Mouse (Mus musculus) stomach, postnatal 0 days (tissue): ENCODE data around the gene Psen2. TPM values are rescaled to one million over a fixed set of nuclear protein-coding genes. Genes with fewer than 3 reads are reported as not detected.

Experiments
- ATAC-seq: fragments of 200-750 bp; cut with Nextera tagmentation; 2 replicates; pipeline ENCODE4 v1.8.0; 2017; ENCODE audit not compliant: low FRiP score, low TSS enrichment
- DNase-seq: peaks from one replicate; pipeline ENCODE4 v3.0.0-alpha.2; 2016; ENCODE audit warnings: low spot score
- H3K27ac ChIP-seq: fragments of 300-500 bp; sonication (generic); replicated peaks from 2 replicates; pipeline ENCODE4 v1.5.1; 2014; ENCODE audit warnings: mild to moderate bottlenecking, control low read depth
- H3K27me3 ChIP-seq: fragments of 300-500 bp; sonication (generic); 2 replicates; pipeline ENCODE4 v1.6.1; 2014; ENCODE audit warnings: low read length; ENCODE audit not compliant: control insufficient read depth, insufficient read depth
- H3K36me3 ChIP-seq: fragments of 300-500 bp; sonication (generic); 2 replicates; pipeline ENCODE4 v1.6.1; 2014; ENCODE audit warnings: low read length, mixed read lengths; ENCODE audit not compliant: control insufficient read depth, insufficient read depth
- H3K4me1 ChIP-seq: fragments of 300-500 bp; sonication (generic); replicated peaks from 2 replicates; pipeline ENCODE4 v1.6.1; 2014; ENCODE audit warnings: antibody characterized with exemption; ENCODE audit not compliant: control insufficient read depth, insufficient read depth
- H3K4me2 ChIP-seq: fragments of 300-500 bp; sonication (generic); replicated peaks from 2 replicates; pipeline ENCODE4 v1.6.1; 2014; ENCODE audit warnings: low read depth, mild to moderate bottlenecking, control low read depth, moderate library complexity
- H3K4me3 ChIP-seq: fragments of 300-500 bp; sonication (generic); 2 replicates; pipeline ENCODE4 v1.5.1; 2014; ENCODE audit warnings: low read depth, low read length, control low read depth
- H3K9ac ChIP-seq: fragments of 300-500 bp; sonication (generic); 2 replicates; pipeline ENCODE4 v1.6.1; 2014; ENCODE audit warnings: mild to moderate bottlenecking, low read length, control low read depth, mixed read lengths
- H3K9me3 ChIP-seq: fragments of 300-500 bp; sonication (generic); 2 replicates; pipeline ENCODE4 v1.6.1; 2016; ENCODE audit warnings: low read length; ENCODE audit not compliant: control insufficient read depth
- CTCF ChIP-seq: IDR thresholded peaks from 2 replicates; pipeline ENCODE4 v1.5.1; 2016; ENCODE audit warnings: antibody characterized with exemption, low read depth, mild to moderate bottlenecking, moderate library complexity
- EP300 ChIP-seq: optimal IDR thresholded peaks from 2 replicates; pipeline ENCODE3; 2016; ENCODE audit warnings: antibody characterized with exemption
- WGBS: fragments of 180-500 bp; shearing (Covaris S2); extraction: QIAGEN DNeasy Blood & Tissue Kit; methylation state at CpG from one replicate; pipeline ENCODE4 v1.1.7; 2014; 5-methylcytosine and 5-hydroxymethylcytosine counted together
- polyA plus RNA-seq: library from polyadenylated mRNA; unstranded; fragments of >200 nt; fragmentation: Nextera tagmentation; extraction: Ambion mirVana; gene quantifications from 2 replicates; pipeline ENCODE4 v1.2.1, GENCODE M21; 2015

The Psen2 gene
- polyA plus RNA-seq, 1 experiment from 2014 or later: 14.3 TPM

- TF ChIP-seq CTCF (no peak), EP300 (no peak)
- H3K4me1 ChIP-seq: peaks cover 6% of the 10 kb centered on the region; the same call in 1 of the 2 replicates
- ATAC-seq: peak; percentile 87
- H3K36me3 ChIP-seq: no peaks in the 10 kb centered on the region
- H3K27me3 ChIP-seq: no peaks in the 10 kb centered on the region
- H3K9me3 ChIP-seq: no peaks in the 10 kb centered on the region
- no peak overlapping the region for H3K9ac ChIP-seq
- H3K27ac ChIP-seq: peak overlapping the region; percentile 58; the same call in 1 of the 2 replicates
- 37% methylated on average over 7 of the region's 7 CpGs for WGBS
- DNase-seq: peak; percentile 69
- H3K4me3 ChIP-seq: no peak overlapping the region
- no peak overlapping the region for H3K4me2 ChIP-seq
Observed at GRCm38 (mm10) chr1:180184768-180185167, 78.5 kb downstream of the Psen2 start.

GRCm38 (mm10) chr1:180183525-180184159 is 79.6 kb downstream of the Psen2 start:
- Histone ChIP-seq H3K9me3 (no peaks in the 10 kb centered on the region), H3K27ac (no peak overlapping the region), H3K4me1 (peaks cover 6% of the 10 kb centered on the region; the same call in 1 of the 2 replicates), H3K4me3 (no peak overlapping the region), H3K9ac (no peak overlapping the region), H3K36me3 (no peaks in the 10 kb centered on the region), H3K27me3 (no peaks in the 10 kb centered on the region), H3K4me2 (no peak overlapping the region)
- 78% methylated on average over 6 of the region's 6 CpGs for WGBS
- TF ChIP-seq CTCF: no peak
- no peak for TF ChIP-seq EP300
- DNase-seq (no peak), ATAC-seq (0 out of 2 replicates have a peak, but pooled peaks have one; percentile 12)

GRCm38 (mm10) chr1:180182731-180183130 is 80.5 kb downstream of the Psen2 start:
- H3K36me3 ChIP-seq: no peaks in the 10 kb centered on the region
- no peaks in the 10 kb centered on the region for H3K9me3 ChIP-seq
- H3K4me2 ChIP-seq: no peak overlapping the region
- peaks cover 6% of the 10 kb centered on the region; the same call in 1 of the 2 replicates for H3K4me1 ChIP-seq
- H3K27me3 ChIP-seq: no peaks in the 10 kb centered on the region
- ATAC-seq (0 out of 2 replicates have a peak, but pooled peaks have one; percentile 8), DNase-seq (no peak)
- TF ChIP-seq CTCF (no peak), EP300 (no peak)
- H3K27ac ChIP-seq: no peak overlapping the region
- 63% methylated on average over 3 of the region's 3 CpGs for WGBS
- no peak overlapping the region for H3K9ac ChIP-seq
- H3K4me3 ChIP-seq: no peak overlapping the region

GRCm38 (mm10) chr1:180181966-180182319 is 81.3 kb downstream of the Psen2 start:
- H3K4me2 ChIP-seq: no peak overlapping the region
- no peak overlapping the region for H3K27ac ChIP-seq
- DNase-seq (no peak), ATAC-seq (no peak)
- peak; percentile 41; the same call in 1 of the 2 replicates for TF ChIP-seq CTCF
- no peak for TF ChIP-seq EP300
- no peaks in the 10 kb centered on the region for H3K9me3 ChIP-seq
- no peak overlapping the region for H3K4me3 ChIP-seq
- H3K9ac ChIP-seq: no peak overlapping the region
- 85% methylated on average over 9 of the region's 9 CpGs for WGBS
- H3K27me3 ChIP-seq: no peaks in the 10 kb centered on the region
- peaks cover 6% of the 10 kb centered on the region; the same call in 1 of the 2 replicates for H3K4me1 ChIP-seq
- no peaks in the 10 kb centered on the region for H3K36me3 ChIP-seq

- no peak overlapping the region for H3K9ac ChIP-seq
- no peak for ATAC-seq
- H3K4me2 ChIP-seq: no peak overlapping the region
- WGBS: 78% methylated on average over 7 of the region's 7 CpGs
- no peak overlapping the region for H3K27ac ChIP-seq
- no peaks in the 10 kb centered on the region for H3K27me3 ChIP-seq
- H3K4me1 ChIP-seq: peaks cover 6% of the 10 kb centered on the region; the same call in 1 of the 2 replicates
- H3K36me3 ChIP-seq: no peaks in the 10 kb centered on the region
- TF ChIP-seq CTCF: no peak
- TF ChIP-seq EP300: no peak
- no peak for DNase-seq
- no peak overlapping the region for H3K4me3 ChIP-seq
- H3K9me3 ChIP-seq: no peaks in the 10 kb centered on the region
Observed at GRCm38 (mm10) chr1:180181304-180181965, 81.8 kb downstream of the Psen2 start.

- 84% methylated on average over 2 of the region's 2 CpGs for WGBS
- no peaks in the 10 kb centered on the region for H3K9me3 ChIP-seq
Observed at GRCm38 (mm10) chr1:180179840-180180239, 83.4 kb downstream of the Psen2 start.

More at GRCm38 (mm10) chr1:180179840-180180239, 83.4 kb downstream of the Psen2 start:
- TF ChIP-seq CTCF (no peak), EP300 (no peak)
- no peak for DNase-seq
- H3K27ac ChIP-seq: no peak overlapping the region
- no peak for ATAC-seq
- no peaks in the 10 kb centered on the region for H3K36me3 ChIP-seq
- no peak overlapping the region for H3K9ac ChIP-seq
- peaks cover under 1% of the 10 kb centered on the region; the same call in 1 of the 2 replicates for H3K4me1 ChIP-seq
- H3K4me2 ChIP-seq: no peak overlapping the region
- H3K27me3 ChIP-seq: no peaks in the 10 kb centered on the region
- H3K4me3 ChIP-seq: no peak overlapping the region
